Mouse (Mus musculus): Measurements from ENCODE around the gene Snrpd3.
"Not testable (repeated sequence)": the region's sequence is repeated elsewhere in the genome, so short reads cannot be mapped to it uniquely, and the experiment has no call there.

The Snrpd3 gene

DNA sequence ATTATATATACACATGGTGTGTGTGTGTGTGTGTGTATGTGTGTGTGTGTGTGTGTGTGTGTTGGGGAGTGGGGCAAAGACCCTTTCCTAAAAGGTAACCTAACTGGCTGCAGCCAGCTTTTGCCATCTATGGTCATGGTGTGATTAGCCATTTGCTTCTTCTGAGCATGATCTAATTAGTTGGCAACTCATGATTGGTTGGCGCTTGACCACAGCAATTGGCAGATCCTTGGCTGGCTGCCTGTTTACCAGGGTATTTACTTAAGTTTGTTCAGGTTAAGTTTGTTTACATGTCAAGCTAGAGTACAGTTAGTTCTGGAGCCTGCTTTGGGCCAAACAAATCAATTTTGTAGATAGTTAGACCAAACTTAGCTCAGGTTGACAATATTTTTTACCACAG lies 15.7 kb upstream of the Snrpd3 start:
- DNase-seq (ENCODE audit: low read depth), result no peak

DNA sequence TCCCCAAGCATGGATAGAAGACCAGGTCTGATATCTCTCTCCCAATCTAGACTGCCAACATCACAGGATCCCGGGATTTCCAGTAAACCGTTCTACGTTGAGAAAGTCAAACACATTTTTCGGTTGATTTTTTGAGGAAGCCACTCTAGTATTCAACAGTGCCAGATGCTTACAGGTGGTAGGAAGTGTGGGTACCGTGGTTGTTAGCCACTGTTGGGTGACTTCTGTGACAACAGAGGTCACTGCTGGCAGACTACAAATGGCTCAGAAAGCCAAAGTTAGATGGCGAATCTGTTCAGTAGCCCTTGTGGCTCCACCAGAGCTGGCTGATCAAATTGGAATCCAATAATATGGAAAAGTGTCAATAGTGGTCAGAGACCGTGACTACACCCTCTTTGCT lies 13.7 kb upstream of the Snrpd3 start:
- no peak for DNase-seq (ENCODE audit: low read depth)

DNA sequence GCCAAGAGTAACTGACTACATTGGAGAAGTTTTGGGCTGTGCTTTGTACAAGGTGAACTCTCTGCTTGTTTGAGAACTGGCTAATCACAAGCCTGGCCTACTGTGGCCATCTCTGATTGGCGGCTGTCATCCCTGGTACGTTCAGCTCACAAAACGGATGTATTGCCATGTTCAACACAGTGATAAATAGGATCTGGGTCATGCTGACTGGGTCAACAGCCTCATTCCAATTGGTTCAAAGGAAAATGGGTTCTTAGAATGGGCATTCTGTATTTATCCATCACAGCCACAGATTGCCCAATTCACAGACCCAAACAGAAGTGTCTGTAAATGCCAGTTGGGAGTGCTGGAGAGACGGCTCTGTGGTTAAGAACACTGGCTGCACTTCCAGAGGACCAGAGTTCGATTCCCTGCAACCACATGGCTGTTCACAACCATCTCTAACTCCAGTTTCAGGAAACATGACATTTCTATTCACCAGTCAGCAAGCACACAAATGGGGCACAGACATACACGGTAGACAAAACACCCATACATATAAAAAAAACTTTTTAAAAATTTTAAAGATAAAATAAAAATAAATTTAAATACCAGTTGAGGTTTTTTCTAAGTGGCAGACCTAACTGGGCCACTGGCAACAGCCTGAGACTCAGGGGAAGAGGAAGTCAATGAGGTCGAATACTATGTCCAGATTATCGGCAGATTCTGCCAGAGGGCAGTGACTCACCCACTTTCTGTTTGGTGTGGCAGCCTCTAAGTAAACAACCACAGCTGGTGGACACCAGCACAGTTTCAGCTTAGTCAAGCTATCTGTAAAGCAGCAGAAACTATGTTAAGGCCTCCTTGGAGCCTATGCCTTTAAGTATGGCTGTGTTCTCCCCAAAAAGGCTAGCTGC lies 12.9 kb upstream of the Snrpd3 start:
- DNase-seq (ENCODE audit: low read depth), result no peak

DNA sequence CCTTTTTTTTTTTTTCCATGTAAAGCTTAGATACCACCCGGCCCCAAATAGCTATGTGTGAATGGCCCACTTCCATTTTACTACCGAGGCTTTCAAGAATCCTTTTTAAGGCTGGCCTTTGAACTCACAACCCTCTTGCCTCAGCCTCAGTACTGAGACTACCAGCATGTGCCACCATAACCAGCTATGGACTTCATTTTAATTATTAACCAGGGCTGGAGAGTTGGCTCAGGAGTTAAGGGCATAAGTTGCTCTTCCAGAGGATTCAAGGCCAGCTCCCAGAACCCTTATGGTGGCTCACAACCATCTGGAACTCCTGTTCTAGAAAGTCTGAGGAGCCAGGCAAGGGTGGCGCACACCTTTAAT lies 12.2 kb upstream of the Snrpd3 start:
- no peak for DNase-seq (ENCODE audit: low read depth)

DNA sequence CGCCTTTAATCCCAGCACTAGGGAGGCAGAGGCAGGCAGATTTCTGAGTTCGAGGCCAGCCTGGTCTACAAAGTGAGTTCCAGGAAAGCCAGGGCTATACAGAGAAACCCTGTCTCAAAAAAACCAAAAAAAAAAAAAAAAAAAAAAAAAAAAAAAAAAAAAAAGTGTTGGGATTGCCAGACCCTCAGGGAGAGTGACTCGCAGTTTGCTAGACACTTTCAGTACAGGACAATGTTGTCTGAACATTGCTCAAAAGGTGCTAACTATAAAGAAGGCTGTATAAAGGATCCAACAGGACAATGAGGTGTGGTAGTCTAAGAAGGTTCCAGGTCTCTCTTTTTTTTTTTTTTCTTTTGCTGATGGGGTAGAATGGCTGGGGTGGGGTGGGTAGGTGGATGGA lies 11.4 kb upstream of the Snrpd3 start:
- DNase-seq (ENCODE audit: low read depth), result not testable (repeated sequence)

DNA sequence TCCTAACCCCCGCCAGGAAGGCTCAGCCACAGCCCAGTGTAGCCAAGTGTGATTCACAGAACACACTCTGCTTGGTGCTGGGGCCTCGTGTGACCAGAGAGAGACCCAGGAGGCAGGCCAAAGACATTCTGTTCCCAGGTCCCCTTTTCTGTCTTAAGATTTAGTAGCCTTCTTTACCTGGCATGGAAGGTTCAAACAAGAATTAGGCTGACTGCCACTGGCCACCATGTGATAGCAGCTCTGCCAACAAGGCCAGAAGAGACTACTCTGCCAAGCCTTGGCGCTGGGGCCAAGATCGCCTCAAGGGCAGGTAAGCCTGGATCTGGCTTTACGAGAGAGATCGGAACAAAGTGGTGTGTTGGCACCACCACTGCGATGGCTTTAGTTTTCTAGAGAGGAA lies 6.9 kb upstream of the Snrpd3 start:
- no peak for DNase-seq (ENCODE audit: low read depth)

DNA sequence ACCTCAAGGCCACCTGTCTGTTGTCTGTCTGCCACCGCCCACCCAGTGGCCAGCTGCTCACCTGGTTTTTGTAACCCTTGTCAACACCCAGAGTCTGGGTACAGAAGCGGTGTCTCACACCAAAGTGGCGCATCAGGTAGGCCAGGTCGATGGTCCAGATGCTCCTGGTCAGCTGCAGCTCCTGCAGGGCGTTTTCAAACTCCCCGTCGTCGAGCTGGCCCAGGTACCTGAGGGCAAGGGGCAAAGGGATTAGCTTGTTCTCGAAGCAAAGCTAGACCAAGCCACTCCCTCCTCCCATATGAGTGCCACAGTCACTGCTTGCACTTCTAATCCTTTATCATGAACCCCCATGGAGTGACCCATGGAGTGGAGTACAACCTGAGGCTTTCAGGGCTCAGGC lies 6.3 kb upstream of the Snrpd3 start:
- no peak for DNase-seq (ENCODE audit: low read depth)

DNA sequence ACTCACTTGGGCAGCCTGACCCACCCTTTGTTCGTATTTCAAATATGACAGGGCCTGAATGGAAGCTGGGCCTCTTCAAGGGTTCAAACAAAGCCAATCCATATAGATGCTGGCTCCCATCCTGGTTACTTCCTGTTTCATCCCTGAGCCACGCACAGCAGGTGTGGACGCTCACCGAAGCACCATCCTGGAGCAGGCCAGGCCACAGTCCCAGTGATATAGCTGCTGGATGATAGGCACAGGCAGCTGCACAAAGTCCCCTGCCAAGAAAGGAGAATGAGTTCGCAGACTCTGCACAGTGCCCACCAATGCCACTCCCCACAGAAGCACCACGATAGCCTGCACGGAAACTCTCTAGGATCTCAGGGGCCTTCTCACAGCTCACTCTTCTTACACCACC lies 5.5 kb upstream of the Snrpd3 start:
- DNase-seq (ENCODE audit: low read depth), result no peak

DNA sequence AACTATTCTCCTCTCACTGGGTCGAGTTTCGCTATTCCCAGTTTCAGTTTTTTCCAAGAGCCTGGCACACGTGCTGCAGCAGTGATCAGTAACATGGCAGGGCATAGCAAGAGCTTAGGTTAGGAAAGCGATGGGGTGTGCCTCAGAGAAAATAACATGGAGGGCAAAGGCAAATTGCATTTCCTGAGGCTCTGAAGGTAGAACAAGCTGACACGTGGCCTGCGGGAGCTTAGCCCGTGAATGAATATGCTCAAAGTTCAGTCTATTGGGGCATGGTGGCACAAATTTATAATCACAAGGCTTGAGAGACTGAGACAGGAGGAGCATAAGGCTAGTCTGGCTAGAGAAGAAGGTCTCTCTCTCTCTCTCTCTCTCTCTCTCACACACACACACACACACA lies 4.6 kb upstream of the Snrpd3 start:
- no peak for DNase-seq (ENCODE audit: low read depth)

DNA sequence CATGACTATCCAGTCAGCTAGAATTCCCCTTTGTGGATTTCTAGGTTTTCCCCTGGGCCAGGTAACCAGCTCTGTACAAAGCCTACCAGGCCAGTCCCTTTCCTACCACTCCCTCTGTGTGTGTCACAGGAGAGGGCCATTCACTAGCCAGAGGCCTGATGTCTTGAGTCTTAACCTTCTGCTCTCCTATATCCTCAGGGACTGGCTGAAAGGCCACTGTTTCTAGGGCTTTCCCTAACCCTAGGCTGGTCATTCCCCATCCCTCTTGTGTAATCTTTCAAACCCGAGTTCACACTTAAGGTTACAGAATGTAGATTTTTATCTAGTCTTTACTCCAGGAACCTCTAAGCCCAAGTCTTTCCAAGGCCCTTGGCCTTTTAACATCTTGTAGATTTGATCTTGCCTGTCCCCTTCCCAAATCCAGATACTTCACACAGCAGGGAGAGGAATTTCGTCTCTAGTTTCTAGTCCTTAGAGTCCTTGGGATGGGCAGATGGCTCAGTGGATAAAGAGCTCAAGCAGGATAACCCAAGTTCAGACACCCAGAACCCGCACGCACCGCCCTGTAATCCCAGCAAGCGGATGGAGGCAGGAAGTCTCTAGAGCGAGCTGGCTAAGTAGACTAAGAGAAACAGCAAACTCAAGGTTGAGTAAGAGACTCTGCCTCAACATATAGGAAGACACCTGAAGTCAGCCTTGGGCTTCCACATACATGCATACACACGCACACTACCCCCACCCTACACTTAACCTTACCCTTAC lies 3.9 kb upstream of the Snrpd3 start:
- DNase-seq (ENCODE audit: low read depth), result no peak

DNA sequence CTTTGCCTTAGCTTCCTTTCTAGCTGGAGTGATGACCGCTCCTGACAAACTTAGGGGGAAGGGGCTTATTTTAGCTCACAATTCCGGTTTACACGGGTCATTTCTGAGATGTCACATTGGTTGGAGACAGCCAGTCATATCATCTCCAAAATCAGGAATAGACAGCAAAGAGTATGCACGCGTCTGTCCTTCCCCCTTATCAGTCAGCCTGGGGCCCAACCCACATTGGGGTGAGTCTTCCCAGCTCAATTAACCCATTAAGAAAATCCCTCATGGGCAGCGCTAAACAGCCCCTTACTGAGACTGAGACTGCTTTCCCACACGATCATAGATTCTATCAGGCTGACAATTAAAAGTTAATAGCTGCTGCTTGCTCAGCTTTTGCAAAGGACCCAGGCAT lies 3.0 kb upstream of the Snrpd3 start:
- no peak for DNase-seq (ENCODE audit: low read depth)

DNA sequence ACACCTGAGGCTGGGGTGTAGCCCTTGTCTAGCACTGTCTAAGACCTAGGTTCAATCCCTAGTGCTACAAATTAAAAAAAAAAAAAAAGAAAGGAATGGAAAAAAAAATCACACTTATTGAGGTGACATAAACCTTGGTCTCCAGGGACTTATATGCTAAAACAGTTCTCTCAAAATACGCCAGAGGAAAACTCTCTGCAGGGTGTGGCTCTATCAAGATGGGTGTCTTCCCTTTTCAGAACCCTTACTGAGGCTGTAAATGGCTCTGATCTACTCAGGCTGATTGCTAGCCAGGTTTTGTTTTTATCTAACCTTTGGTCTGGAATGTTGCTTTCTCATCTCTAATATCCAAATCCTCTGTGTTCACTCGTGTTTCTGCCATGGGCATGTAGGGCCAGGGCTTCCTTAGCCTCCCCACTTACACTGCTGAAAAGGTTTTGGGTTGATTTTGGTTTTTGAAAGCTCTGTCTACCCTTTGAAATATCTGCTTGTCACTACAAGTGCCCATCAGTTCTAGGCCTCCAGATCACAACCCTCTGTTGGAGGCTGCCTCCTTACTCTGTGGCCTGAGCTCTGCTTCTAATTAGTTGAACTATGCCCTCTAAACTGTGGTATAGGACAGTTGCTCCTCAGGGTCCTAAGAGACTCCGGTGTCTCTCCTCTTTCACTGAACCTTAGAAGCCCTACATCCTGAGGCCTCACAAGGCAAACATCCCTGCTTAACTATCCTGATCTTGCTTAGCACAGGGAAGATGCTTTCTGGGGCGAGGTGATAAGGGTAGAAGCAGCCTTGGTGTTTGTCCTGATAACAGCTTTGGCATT lies 1.9 kb upstream of the Snrpd3 start:
- DNase-seq (ENCODE audit: low read depth), result no peak

DNA sequence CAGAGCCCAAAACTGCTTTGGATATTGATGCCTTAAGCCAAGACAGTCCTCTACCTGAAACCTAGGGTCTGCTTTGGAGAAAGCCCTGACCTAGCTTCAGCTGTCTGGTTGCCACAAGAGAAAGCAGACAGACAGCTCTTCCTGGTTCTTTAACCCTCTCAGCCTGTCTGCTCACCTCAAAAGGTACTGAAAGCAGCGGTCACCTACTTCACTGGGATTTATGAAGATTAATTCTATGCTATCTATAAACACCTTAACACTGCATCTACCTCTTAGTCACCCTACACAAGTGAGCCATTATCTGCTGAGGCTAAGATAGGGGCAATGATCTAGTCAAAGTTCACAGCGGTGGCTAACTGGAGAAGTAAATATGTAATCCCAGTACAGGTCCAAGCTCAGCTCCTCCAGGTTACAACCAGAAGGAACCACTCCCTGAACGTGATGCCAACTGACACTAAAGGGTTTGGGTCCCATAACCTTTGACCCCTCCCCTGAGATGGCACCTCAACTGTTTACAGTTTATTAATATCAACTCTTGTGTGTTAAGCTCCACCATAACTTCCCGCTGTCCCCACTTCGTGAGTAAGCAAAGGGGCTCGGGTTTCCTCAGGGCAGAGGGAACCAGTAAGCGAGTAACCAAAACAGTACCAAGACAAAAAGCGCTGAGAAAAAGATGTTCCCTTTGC lies 1.2 kb upstream of the Snrpd3 start:
- DNase-seq (ENCODE audit: low read depth), result peak; percentile 29

DNA sequence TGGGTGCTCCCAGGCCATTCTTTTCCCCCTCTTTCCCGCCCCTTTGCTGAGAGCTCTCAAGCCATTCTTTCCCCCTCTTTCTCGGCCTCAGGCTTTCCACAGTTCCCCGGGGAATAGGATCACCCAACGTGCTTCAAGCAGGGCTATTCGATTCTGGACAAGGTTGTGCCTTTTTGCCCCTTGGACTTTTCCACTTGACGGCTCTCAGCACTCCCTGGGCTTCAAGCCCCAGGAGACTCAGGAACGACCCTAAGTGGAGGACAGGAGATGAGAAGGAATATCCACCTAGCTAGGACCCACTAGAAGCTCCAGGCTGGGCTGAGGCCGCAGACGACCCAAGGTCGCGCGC lies 653 bp upstream of the Snrpd3 start:
- DNase-seq (ENCODE audit: low read depth), result no peak

DNA sequence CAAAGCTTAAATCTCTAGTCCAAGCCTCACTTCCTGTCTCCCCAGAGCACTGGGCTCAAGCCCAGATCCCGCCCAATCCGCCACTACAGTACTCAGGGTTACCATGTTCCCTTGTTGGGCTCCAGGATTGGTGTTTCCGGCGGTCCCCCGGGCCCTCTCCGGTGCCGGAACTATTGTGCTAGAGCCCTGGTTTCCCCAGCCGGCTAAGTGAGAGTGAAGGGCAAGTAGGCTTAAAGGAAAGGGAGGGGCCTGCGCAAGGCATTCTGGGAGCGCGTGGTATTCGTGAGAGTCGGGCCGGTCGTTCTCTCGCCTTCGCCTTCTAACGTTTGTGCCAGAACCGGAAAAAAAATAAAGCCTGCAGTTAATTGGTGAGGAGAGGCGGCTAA lies 400 bp downstream of the Snrpd3 start, which contains the start of gene Gucd1:
Gene Gucd1, minus strand, starts transcription at position 215 of the 386 bp plus-strand sequence.
- DNase-seq (ENCODE audit: low read depth), result peak; percentile 98

DNA sequence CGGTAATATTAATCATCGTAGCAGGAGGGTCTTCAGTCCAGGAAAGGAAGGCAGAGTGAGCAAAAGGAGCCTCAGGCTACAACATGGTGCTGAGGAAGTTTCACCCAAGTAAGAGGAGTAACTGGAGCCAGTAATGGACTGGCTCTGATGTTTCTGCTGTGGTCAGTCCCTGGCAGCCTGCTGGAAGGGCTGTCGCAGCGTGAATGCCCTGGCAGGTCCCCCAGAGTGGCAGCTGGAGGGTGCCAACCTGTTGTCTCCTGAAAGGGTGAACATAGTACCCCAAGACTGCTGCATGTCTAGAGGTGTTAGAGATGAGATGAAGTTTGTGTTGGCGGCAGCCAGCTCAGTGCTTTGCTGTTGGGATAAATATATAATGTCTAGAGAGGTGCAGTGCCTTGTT lies 3.2 kb downstream of the Snrpd3 start:
- DNase-seq (ENCODE audit: low read depth), result no peak

DNA sequence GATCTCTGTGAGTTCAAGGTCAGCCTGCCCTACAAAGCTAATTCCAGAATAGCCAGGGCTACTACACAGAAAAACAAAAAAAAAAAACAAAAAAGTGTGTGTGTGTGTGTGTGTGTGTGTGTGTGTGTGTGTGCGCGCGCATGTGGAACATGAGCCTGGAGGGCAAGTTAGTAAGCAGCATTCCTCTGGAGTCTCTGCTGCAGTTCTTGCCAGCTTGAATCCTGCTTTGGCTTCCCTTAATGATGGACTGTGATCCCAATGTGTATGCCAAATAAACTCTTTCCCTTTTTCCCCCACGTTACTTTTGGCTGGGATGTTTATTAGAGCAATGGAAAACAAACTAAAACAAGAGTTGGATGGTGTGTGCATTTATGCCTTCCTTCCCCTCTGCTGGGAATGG lies 4.3 kb downstream of the Snrpd3 start:
- no peak for DNase-seq (ENCODE audit: low read depth)

DNA sequence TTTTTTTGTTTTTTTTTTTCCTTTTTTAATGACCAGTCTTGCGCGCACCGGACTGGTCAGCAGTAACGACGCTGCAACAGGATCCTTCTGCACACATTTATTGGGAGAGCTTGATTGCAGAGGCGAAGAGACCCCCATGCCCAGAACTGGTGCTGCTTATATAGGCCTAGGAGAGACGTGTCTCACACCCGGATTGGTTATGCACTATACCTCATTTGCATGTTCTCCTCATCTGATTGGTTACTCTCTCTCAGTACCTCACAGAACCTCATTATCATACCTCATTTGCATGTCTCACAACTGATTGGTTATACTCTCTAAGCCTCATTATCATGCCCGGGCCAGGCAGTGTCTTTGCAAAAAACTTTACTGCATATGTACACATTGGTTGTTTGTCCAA lies 8.1 kb downstream of the Snrpd3 start:
- not testable (repeated sequence) for DNase-seq (ENCODE audit: low read depth)

DNA sequence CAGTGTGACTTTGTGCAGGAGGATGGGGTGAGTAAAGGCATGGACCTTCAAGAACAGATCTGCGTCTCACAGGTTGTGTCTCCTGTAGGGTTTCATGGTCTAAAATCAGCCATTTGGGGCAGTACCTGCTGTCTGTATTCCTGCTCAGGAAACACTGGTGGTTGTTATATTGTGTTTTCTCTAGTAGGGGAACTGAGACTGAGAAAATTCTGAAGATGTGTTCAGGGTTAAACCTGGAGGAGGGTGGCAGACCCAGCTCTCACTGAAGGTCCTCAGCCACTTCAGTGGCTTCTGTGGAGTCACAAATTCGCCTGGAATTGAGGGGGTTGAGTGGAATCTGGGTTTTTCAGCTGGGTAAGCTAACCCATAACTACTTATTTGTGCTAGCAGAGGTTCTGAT lies 13.0 kb downstream of the Snrpd3 start:
- DNase-seq (ENCODE audit: low read depth), result no peak

DNA sequence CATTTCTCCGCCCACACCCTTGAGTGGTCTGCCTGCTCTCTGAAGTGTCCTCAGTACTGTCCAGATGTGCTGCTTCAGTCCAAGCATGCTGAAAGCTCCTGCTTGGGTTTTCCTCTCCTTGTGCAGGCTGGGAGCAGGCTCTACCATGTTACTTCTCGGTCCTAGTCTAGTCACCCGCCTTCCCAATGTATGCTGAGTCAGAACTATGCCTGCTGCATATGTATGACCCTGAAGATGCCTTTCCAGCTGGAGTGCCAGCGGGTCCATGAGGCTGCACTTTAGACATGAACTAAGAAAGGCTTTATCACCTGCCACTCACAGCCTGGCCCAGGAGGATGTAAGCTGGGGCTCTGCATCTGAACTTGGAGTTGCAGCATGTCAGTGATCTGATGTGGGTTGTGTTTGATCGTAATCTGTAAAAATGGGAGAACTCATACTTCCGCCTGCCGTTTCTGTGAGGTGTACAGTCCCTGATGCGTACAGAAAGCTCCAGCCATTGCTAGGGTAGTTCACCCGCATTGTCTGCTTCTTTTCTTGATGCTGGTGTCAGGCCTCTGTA lies 14.3 kb downstream of the Snrpd3 start:
- peak; percentile 65 for DNase-seq (ENCODE audit: low read depth)

DNA sequence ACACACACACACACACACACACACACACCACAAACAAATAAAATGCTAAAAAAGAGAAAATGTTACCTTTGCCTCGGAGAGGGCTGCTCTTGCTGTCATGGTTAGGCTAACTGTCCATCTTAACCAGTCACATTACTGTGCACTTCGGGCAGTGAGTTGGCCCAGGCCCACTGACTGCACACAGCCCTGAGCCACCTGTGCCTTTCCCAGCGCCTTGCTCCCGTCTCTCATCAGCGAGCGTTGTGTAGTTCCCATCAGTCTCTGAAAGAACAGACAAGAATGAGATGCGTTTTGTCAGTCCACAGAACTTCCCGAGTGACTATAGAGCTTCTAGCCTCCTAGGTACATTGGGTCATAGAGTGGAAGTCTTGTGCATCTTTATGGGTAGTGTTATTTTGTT lies 16.9 kb downstream of the Snrpd3 start:
- DNase-seq (ENCODE audit: low read depth), result no peak

DNA sequence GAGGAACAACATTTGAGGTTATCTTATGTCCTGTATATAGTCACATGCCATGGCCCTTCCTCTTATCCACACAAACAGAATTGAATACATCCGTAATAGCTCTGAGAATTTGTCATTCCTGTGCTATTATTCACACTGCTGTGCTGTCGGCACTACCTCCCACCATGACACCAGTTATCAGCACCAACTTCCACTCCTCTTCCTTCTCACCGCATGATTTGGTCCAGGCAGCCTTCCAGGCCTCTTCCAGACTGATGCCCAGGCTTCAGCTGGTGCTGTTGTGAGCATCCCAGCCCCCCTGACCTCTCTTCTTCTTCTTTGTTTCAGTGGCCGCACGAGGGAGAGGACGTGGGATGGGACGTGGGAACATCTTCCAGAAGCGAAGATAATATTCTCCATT lies 17.6 kb downstream of the Snrpd3 start:
- no peak for DNase-seq (ENCODE audit: low read depth)

Data from induced T-regulatory cell, adult 2 months (primary cell).